In the genomic region with DNA sequence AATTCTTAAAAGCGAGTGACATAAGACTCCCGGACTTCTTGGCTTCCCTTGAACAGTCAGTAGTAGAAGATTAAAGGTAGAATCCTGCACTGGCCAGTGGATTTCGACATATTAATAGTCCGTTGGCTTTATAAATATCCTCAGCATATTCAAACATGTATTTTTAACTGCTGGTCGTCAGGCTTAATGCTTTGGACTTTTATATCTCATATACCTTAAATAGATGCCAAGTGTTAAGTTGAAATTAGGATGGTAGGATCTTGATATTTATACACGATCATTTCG, we compare ENCODE assay signal across 9 mouse cellular contexts. TPM values are rescaled to one million over a fixed set of nuclear protein-coding genes. Genes with fewer than 3 reads are reported as not detected.
DNase-seq lines count a peak whose midpoint lies in the region; ATAC-seq and TF ChIP-seq lines count a peak whose summit lies in the region.
"Had no signal": no experiment of that assay in that cellular context is flagged by ENCODE, and none has a peak within 500 bp of the region (broad histone marks: within the 10 kb centered on the region; RNA-seq: fewer than 3 reads in every experiment).

No protein-coding gene starts in this region.

- no peaks in the 10 kb centered on the region for H3K27me3 ChIP-seq in C2C12 (ENCODE audit: control insufficient read depth, insufficient read depth, insufficient read length)
- no peaks in the 10 kb centered on the region for H3K27me3 ChIP-seq in forebrain, embryonic 15.5 days
- H3K27me3 ChIP-seq in liver, embryonic 13.5 days = no peaks in the 10 kb centered on the region

- H3ac ChIP-seq in C2C12 (ENCODE audit: control insufficient read depth, insufficient read length, low read depth) = no peak overlapping the region

- no peaks in the 10 kb centered on the region for H3K9me3 ChIP-seq in forebrain, embryonic 15.5 days
- no peaks in the 10 kb centered on the region for H3K9me3 ChIP-seq in liver, embryonic 13.5 days (replicated peaks)

- no peak for TF ChIP-seq CTCF in gastrocnemius, adult 2 months (IDR thresholded peaks at IDR 0.05)
- no peak for TF ChIP-seq CTCF in C2C12 (IDR thresholded peaks at IDR 0.05; ENCODE audit: control insufficient read depth, insufficient read depth, insufficient read length)

- intact Hi-C loops in gastrocnemius, adult 2 months (cut with DNase I) = no loop called here

- no peak for DNase-seq in gastrocnemius, adult 2 months
- DNase-seq in gastrocnemius, postnatal 25 days = no peak
- DNase-seq in liver, embryonic 13.5 days = no peak
- no peak for DNase-seq in frontal cortex, postnatal 25 days (ENCODE audit: low spot score in 2 of 2)
- DNase-seq in embryo, embryonic 10 days (ENCODE audit: low spot score) = no peak
- DNase-seq in cerebellum, postnatal 36 days = no peak
- DNase-seq: right cerebral cortex, postnatal 25 days had no signal

- peaks cover 56% of the 10 kb centered on the region for H3K79me3 ChIP-seq in C2C12 (ENCODE audit: low read depth)

- WGBS in forebrain, embryonic 15.5 days = 33% methylated on average over 7 of the region's 7 CpGs
- WGBS in liver, embryonic 13.5 days (ENCODE audit: insufficient replicate concordance) = 11% methylated on average over 7 of the region's 7 CpGs

- H3K27ac ChIP-seq in gastrocnemius, adult 2 months = peak overlapping the region; percentile 99
- peak overlapping the region; percentile 99; the same call in 1 of the 2 replicates for H3K27ac ChIP-seq in forebrain, embryonic 15.5 days (replicated peaks)
- peak overlapping the region; percentile 93 for H3K27ac ChIP-seq in liver, embryonic 13.5 days

- H3K4me3 ChIP-seq in gastrocnemius, adult 2 months = peak overlapping the region; percentile 99
- H3K4me3 ChIP-seq in C2C12 (ENCODE audit: insufficient read depth, poor library complexity, severe bottlenecking) = peak overlapping the region; percentile 82
- H3K4me3 ChIP-seq in forebrain, embryonic 15.5 days = peak overlapping the region; percentile 90
- H3K4me3 ChIP-seq in liver, embryonic 13.5 days (replicated peaks) = peak overlapping the region; percentile 95

- peak overlapping the region; percentile 96 for H3K9ac ChIP-seq in forebrain, embryonic 15.5 days (replicated peaks)
- H3K9ac ChIP-seq in liver, embryonic 13.5 days = peak overlapping the region; percentile 98

- H3K4me1 ChIP-seq in forebrain, embryonic 15.5 days = peaks cover 49% of the 10 kb centered on the region
- H3K4me1 ChIP-seq in liver, embryonic 13.5 days (replicated peaks) = peaks cover 48% of the 10 kb centered on the region

- peak overlapping the region; percentile 77 for H3K4me2 ChIP-seq in forebrain, embryonic 15.5 days (replicated peaks)
- peak overlapping the region; percentile 91 for H3K4me2 ChIP-seq in liver, embryonic 13.5 days

- no peak for ATAC-seq in forebrain, embryonic 15.5 days (replicated peaks)
- no peak for ATAC-seq in liver, embryonic 13.5 days (ENCODE audit: low read depth)

- H3K79me2 ChIP-seq in C2C12 (ENCODE audit: control insufficient read depth, insufficient read depth) = peaks cover 65% of the 10 kb centered on the region

- peaks cover 8% of the 10 kb centered on the region for H3K36me3 ChIP-seq in C2C12 (ENCODE audit: control insufficient read depth, insufficient read depth)
- no peaks in the 10 kb centered on the region for H3K36me3 ChIP-seq in forebrain, embryonic 15.5 days
- H3K36me3 ChIP-seq in liver, embryonic 13.5 days = no peaks in the 10 kb centered on the region

TF ChIP-seq in C2C12, 6 proteins besides CTCF, POLR2A, EP300 and RAD21:
- TF ChIP-seq CEBPB (IDR thresholded peaks at IDR 0.05; ENCODE audit: low read depth) (no peak), MYOG (IDR thresholded peaks at IDR 0.05; ENCODE audit: control insufficient read depth, extremely low read depth, insufficient read length) (no peak), MAX (IDR thresholded peaks at IDR 0.05) (no peak), USF1 (IDR thresholded peaks at IDR 0.05; ENCODE audit: low read depth) (no peak), MYOD1 (IDR thresholded peaks at IDR 0.05; ENCODE audit: control insufficient read depth, insufficient read length, low read depth) (no peak), FOSL1 (IDR thresholded peaks at IDR 0.05; ENCODE audit: insufficient read depth, low read length, poor library complexity, severe bottlenecking) (no peak)

RNA-seq across cellular contexts. Expression of a gene that starts 1.1 kb away (rescaled TPM):
- total RNA-seq in gastrocnemius, adult 2 months (2021) = 100 to 1,000 TPM; 209 to 221 TPM
- total RNA-seq in gastrocnemius, postnatal 25 days (2021) = 100 to 1,000 TPM; 159 to 169 TPM
- 24.7 TPM for polyA plus RNA-seq in C2C12 (2012; fragmentation: generic; extraction: Trizol)
- 88.1 and 91.3 TPM in 2 replicates for polyA plus RNA-seq in forebrain, embryonic 15.5 days (2015; fragmentation: Nextera tagmentation; extraction: Ambion mirVana)
- 20.4 and 26.5 TPM in 2 replicates for polyA plus RNA-seq in liver, embryonic 13.5 days (2015; fragmentation: Nextera tagmentation; extraction: Ambion mirVana)
